Mouse (Mus musculus): ENCODE measurements around the gene Espn. TPM values are rescaled to one million over a fixed set of nuclear protein-coding genes. Genes with fewer than 3 reads are reported as not detected.

The Espn gene
- polyA plus RNA-seq, 1 experiment from 2014 or later: 0.40 TPM

GRCm38 (mm10) chr4:152110689-152111088 is 41.5 kb downstream of the Espn start:
- no peak for ATAC-seq (ENCODE audit: low FRiP score)
- no peak overlapping the region for H3K27ac ChIP-seq
- H3K4me2 ChIP-seq (replicated peaks): no peak overlapping the region
- peaks cover 14% of the 10 kb centered on the region for H3K4me1 ChIP-seq (replicated peaks; ENCODE audit: control insufficient read depth, insufficient read depth, low read length)
- H3K4me3 ChIP-seq (replicated peaks; ENCODE audit: low read length): no peak overlapping the region
- DNase-seq (ENCODE audit: low spot score): no peak
- no peaks in the 10 kb centered on the region for H3K9me3 ChIP-seq (ENCODE audit: control insufficient read depth, low read length)
- no peak overlapping the region for H3K9ac ChIP-seq
- peaks cover 20% of the 10 kb centered on the region for H3K27me3 ChIP-seq (ENCODE audit: control insufficient read depth, insufficient read depth, low read length)
- WGBS: 86% methylated on average over 4 of the region's 4 CpGs
- H3K36me3 ChIP-seq (replicated peaks; ENCODE audit: control insufficient read depth, insufficient read depth): peaks cover 27% of the 10 kb centered on the region

DNA sequence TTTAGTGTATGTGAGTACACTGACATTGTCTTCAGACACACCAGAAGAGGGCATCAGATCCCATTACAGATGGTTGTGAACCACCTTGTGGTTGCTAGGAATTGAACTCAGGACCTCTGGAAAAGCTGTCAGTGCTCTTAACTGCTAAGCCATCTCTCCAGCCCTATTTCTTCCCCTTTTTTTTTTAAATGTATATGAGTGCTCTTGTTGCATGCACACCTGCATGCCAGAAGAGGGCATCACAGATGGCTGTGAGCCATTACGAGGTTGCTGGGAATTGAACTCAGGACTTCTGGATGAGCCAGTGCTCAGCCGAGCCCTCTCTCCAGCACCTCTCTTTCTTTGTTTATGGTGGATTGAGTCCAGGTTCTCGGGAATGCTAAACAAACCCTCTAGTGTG is 42.7 kb downstream of the Espn start:
- WGBS: 90% methylated on average over 3 of the region's 3 CpGs
- ATAC-seq (ENCODE audit: low FRiP score) (no peak), DNase-seq (ENCODE audit: low spot score) (no peak)
- Histone ChIP-seq H3K9me3 (ENCODE audit: control insufficient read depth, low read length) (no peaks in the 10 kb centered on the region), H3K9ac (no peak overlapping the region), H3K4me3 (replicated peaks; ENCODE audit: low read length) (no peak overlapping the region), H3K4me2 (replicated peaks) (no peak overlapping the region), H3K4me1 (replicated peaks; ENCODE audit: control insufficient read depth, insufficient read depth, low read length) (peaks cover 14% of the 10 kb centered on the region), H3K27ac (no peak overlapping the region), H3K27me3 (ENCODE audit: control insufficient read depth, insufficient read depth, low read length) (peaks cover 8% of the 10 kb centered on the region), H3K36me3 (replicated peaks; ENCODE audit: control insufficient read depth, insufficient read depth) (peaks cover 28% of the 10 kb centered on the region)

GRCm38 (mm10) chr4:152108673-152109072 is 43.5 kb downstream of the Espn start:
- 75% methylated on average over 5 of the region's 5 CpGs for WGBS

DNA sequence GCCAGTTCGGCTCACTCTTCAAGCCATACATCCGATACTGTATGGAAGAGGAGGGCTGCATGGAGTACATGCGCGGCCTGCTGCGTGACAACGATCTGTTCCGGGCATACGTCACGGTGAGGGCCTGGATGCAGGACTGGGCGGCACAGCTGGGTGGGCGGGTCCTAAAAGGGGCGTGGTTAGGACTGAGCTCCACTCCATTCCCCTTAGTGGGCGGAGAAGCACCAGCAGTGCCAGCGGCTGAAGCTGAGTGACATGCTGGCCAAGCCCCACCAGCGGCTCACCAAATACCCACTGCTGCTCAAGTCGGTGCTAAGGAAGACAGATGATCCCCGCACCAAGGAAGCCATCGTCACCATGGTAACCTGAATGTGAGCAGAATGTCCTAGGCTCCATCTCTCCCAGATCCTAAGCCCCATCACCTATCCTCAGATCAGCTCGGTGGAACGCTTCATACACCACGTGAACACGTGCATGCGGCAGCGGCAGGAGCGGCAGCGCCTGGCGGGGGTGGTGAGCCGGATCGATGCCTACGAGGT is 44.1 kb downstream of the Espn start:
- Histone ChIP-seq H3K27ac (peak overlapping the region; percentile 55; the same call in 1 of the 2 replicates), H3K36me3 (replicated peaks; ENCODE audit: control insufficient read depth, insufficient read depth) (peaks cover 36% of the 10 kb centered on the region), H3K4me1 (replicated peaks; ENCODE audit: control insufficient read depth, insufficient read depth, low read length) (peaks cover 14% of the 10 kb centered on the region), H3K27me3 (ENCODE audit: control insufficient read depth, insufficient read depth, low read length) (no peaks in the 10 kb centered on the region), H3K9ac (peak overlapping the region; percentile 16; the same call in 1 of the 2 replicates), H3K4me2 (replicated peaks) (peak overlapping the region; percentile 56), H3K4me3 (replicated peaks; ENCODE audit: low read length) (peak overlapping the region; percentile 30), H3K9me3 (ENCODE audit: control insufficient read depth, low read length) (no peaks in the 10 kb centered on the region)
- 4% methylated on average over 30 of the region's 30 CpGs for WGBS
- ATAC-seq (ENCODE audit: low FRiP score): peak; percentile 93
- peak; percentile 80 for DNase-seq (ENCODE audit: low spot score)

More at GRCm38 (mm10) chr4:152108673-152109072, 43.5 kb downstream of the Espn start:
- Histone ChIP-seq H3K9me3 (ENCODE audit: control insufficient read depth, low read length) (no peaks in the 10 kb centered on the region), H3K9ac (peak overlapping the region; percentile 16; the same call in 1 of the 2 replicates), H3K4me1 (replicated peaks; ENCODE audit: control insufficient read depth, insufficient read depth, low read length) (peaks cover 14% of the 10 kb centered on the region), H3K4me2 (replicated peaks) (peak overlapping the region; percentile 56), H3K27ac (peak overlapping the region; percentile 55; the same call in 1 of the 2 replicates), H3K36me3 (replicated peaks; ENCODE audit: control insufficient read depth, insufficient read depth) (peaks cover 36% of the 10 kb centered on the region), H3K4me3 (replicated peaks; ENCODE audit: low read length) (peak overlapping the region; percentile 30; the same call in 1 of the 2 replicates), H3K27me3 (ENCODE audit: control insufficient read depth, insufficient read depth, low read length) (0 out of 2 replicates have a peak, but pooled peaks cover under 1% of the 10 kb centered on the region)
- no peak for ATAC-seq (ENCODE audit: low FRiP score)
- DNase-seq (ENCODE audit: low spot score): no peak

GRCm38 (mm10) chr4:152107493-152107892 is 44.7 kb downstream of the Espn start:
- peaks cover 14% of the 10 kb centered on the region for H3K4me1 ChIP-seq (replicated peaks; ENCODE audit: control insufficient read depth, insufficient read depth, low read length)
- peaks cover 35% of the 10 kb centered on the region for H3K36me3 ChIP-seq (replicated peaks; ENCODE audit: control insufficient read depth, insufficient read depth)
- H3K9ac ChIP-seq: peak overlapping the region; percentile 16
- DNase-seq (ENCODE audit: low spot score) (peak; percentile 42), ATAC-seq (ENCODE audit: low FRiP score) (peak; percentile 57)
- 6% methylated on average over 24 of the region's 24 CpGs for WGBS
- H3K4me3 ChIP-seq (replicated peaks; ENCODE audit: low read length): peak overlapping the region; percentile 30
- H3K9me3 ChIP-seq (ENCODE audit: control insufficient read depth, low read length): no peaks in the 10 kb centered on the region
- peak overlapping the region; percentile 56 for H3K4me2 ChIP-seq (replicated peaks)
- no peaks in the 10 kb centered on the region for H3K27me3 ChIP-seq (ENCODE audit: control insufficient read depth, insufficient read depth, low read length)
- H3K27ac ChIP-seq: peak overlapping the region; percentile 55; the same call in 1 of the 2 replicates

- 55% methylated on average over 9 of the region's 9 CpGs for WGBS
These were observed 45.4 kb downstream of the Espn start for GRCm38 (mm10) chr4:152106746-152107145.

DNA sequence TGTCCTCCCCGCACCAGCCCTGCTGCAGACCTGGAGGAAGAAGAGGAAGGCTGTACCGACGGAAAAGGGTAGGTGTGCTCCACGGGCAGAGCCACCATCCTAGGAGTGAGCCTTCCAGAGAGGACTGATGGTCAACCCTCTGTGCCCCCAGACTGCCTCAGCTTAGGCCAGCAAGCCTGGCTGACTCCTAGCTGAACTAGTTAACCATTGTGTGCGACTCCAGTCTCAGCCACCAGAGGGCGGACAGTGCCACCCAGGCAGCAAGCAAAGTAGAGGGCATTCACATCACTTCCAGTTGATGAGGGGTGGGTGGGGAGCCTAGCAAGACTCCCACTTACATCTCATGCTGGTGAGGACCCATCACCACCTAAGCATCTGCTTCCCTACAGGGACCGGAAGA is 49.1 kb downstream of the Espn start:
- no peak overlapping the region for H3K27ac ChIP-seq
- peaks cover 16% of the 10 kb centered on the region; the same call in 1 of the 2 replicates for H3K36me3 ChIP-seq (replicated peaks; ENCODE audit: control insufficient read depth, insufficient read depth)
- no peak for ATAC-seq (ENCODE audit: low FRiP score)
- WGBS: 39% methylated on average over 7 of the region's 7 CpGs
- no peak overlapping the region for H3K4me2 ChIP-seq (replicated peaks)
- H3K4me1 ChIP-seq (replicated peaks; ENCODE audit: control insufficient read depth, insufficient read depth, low read length): peaks cover 2% of the 10 kb centered on the region; the same call in 1 of the 2 replicates
- no peaks in the 10 kb centered on the region for H3K27me3 ChIP-seq (ENCODE audit: control insufficient read depth, insufficient read depth, low read length)
- no peaks in the 10 kb centered on the region for H3K9me3 ChIP-seq (ENCODE audit: control insufficient read depth, low read length)
- no peak overlapping the region for H3K9ac ChIP-seq
- DNase-seq (ENCODE audit: low spot score): peak; percentile 69
- H3K4me3 ChIP-seq (replicated peaks; ENCODE audit: low read length): no peak overlapping the region

More at GRCm38 (mm10) chr4:152106746-152107145, 45.4 kb downstream of the Espn start:
- Histone ChIP-seq H3K4me1 (replicated peaks; ENCODE audit: control insufficient read depth, insufficient read depth, low read length) (peaks cover 14% of the 10 kb centered on the region), H3K27me3 (ENCODE audit: control insufficient read depth, insufficient read depth, low read length) (no peaks in the 10 kb centered on the region), H3K9ac (no peak overlapping the region), H3K4me3 (replicated peaks; ENCODE audit: low read length) (no peak overlapping the region), H3K27ac (no peak overlapping the region), H3K9me3 (ENCODE audit: control insufficient read depth, low read length) (no peaks in the 10 kb centered on the region), H3K36me3 (replicated peaks; ENCODE audit: control insufficient read depth, insufficient read depth) (peaks cover 29% of the 10 kb centered on the region), H3K4me2 (replicated peaks) (no peak overlapping the region)
- ATAC-seq (ENCODE audit: low FRiP score): no peak
- no peak for DNase-seq (ENCODE audit: low spot score)

- Histone ChIP-seq H3K9ac (no peak overlapping the region), H3K4me2 (replicated peaks) (no peak overlapping the region), H3K9me3 (ENCODE audit: control insufficient read depth, low read length) (no peaks in the 10 kb centered on the region), H3K4me3 (replicated peaks; ENCODE audit: low read length) (no peak overlapping the region), H3K27me3 (ENCODE audit: control insufficient read depth, insufficient read depth, low read length) (no peaks in the 10 kb centered on the region), H3K27ac (no peak overlapping the region), H3K36me3 (replicated peaks; ENCODE audit: control insufficient read depth, insufficient read depth) (peaks cover 16% of the 10 kb centered on the region; the same call in 1 of the 2 replicates), H3K4me1 (replicated peaks; ENCODE audit: control insufficient read depth, insufficient read depth, low read length) (no peaks in the 10 kb centered on the region)
- no peak for DNase-seq (ENCODE audit: low spot score)
- no peak for ATAC-seq (ENCODE audit: low FRiP score)
- WGBS: 93% methylated on average over 16 of the region's 16 CpGs
These were observed 50.2 kb downstream of the Espn start for GRCm38 (mm10) chr4:152101921-152102320.

DNA sequence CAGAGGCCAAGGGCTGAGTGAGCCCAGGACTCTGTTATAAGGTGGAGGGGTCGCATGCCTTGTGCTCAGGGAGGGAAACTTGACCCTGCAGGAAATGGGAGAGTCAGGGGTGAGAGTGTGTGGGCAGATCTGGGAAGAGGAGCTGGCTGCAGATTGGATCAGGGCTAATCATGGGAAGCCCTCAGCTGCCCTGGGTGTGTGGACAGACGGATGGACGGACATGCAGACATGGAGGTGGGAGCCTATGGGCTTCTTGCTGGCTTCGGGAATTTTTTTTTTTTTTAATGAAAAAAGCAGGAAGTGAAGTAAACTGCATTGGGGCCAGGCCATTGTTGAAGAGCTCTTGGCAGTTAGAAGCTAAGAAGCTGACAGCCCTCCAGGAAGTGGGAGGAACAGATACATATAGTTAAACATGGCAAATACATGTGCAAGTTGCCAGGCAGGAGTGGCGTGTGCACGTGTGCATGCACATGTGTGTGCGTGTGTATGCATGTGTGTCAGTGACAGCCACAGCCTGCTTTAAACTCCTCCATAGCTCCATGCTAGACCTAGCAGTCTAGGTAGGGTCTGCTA is 51.0 kb downstream of the Espn start:
- no peak overlapping the region for H3K4me3 ChIP-seq (replicated peaks; ENCODE audit: low read length)
- ATAC-seq (ENCODE audit: low FRiP score) (no peak), DNase-seq (ENCODE audit: low spot score) (no peak)
- no peak overlapping the region for H3K27ac ChIP-seq
- 83% methylated on average over 7 of the region's 7 CpGs for WGBS
- H3K4me1 ChIP-seq (replicated peaks; ENCODE audit: control insufficient read depth, insufficient read depth, low read length): no peaks in the 10 kb centered on the region
- no peaks in the 10 kb centered on the region for H3K9me3 ChIP-seq (ENCODE audit: control insufficient read depth, low read length)
- H3K9ac ChIP-seq: no peak overlapping the region
- H3K36me3 ChIP-seq (replicated peaks; ENCODE audit: control insufficient read depth, insufficient read depth): peaks cover 14% of the 10 kb centered on the region; the same call in 1 of the 2 replicates
- H3K27me3 ChIP-seq (ENCODE audit: control insufficient read depth, insufficient read depth, low read length): no peaks in the 10 kb centered on the region
- no peak overlapping the region for H3K4me2 ChIP-seq (replicated peaks)
